Mouse (Mus musculus): ENCODE results near the gene Stx3.

- TF ChIP-seq ZMIZ1 (IDR thresholded peaks at IDR 0.05; ENCODE audit: low read depth, low read length) (no peak), MAX (IDR thresholded peaks at IDR 0.05; ENCODE audit: low read length) (no peak), CTCF (conservative IDR thresholded peaks at IDR 0.05 in 1 of 2, IDR thresholded peaks at IDR 0.05 in 1 of 2; ENCODE audit: low read depth in 2 of 2, low read length in 2 of 2) (no peak), TBP (conservative IDR thresholded peaks at IDR 0.05; ENCODE audit: low read depth, low read length) (no peak), HCFC1 (IDR thresholded peaks at IDR 0.05; ENCODE audit: low read depth, low read length) (no peak)
Measured at GRCm38 (mm10) chr19:11807251-11807650, 12.0 kb downstream of the Stx3 start.

Measured in CH12.LX (cell line).